In the genomic region with DNA sequence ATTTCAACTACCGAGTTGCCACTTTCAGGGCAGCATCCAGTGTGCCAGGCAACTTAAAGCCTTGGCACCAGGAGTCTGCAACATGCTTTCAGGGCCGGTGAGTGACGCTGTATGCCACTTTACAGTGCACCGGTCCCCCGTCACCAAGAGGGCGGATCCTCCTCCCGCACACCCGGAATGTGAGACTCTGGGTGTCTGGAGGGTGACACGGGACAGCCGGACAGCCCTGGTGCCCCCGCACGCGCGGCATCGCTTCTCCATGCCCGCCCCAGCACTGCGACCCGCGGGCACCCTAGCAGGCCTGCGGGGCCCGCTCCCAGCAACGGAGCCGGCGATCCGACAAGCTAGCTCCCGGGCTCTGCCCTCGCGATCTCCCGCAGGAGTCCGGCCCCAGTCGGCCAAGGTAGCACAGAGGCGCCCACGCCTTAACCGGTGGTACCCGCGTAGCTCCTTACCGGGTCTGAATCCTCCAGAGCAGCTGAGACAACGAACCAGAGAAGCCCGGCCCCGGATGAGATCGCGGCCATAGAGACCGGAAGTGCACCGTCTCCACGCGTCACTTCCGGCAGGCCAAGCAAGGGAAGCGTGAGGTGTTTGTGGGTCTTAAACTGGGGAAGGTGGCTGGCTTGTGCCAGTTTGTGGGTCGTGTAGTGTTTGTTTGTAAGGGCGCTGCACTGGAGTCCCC, we compare ENCODE assay signal across 8 mouse cellular contexts. TPM values are rescaled to one million over a fixed set of nuclear protein-coding genes. Genes with fewer than 3 reads are reported as not detected.
DNase-seq lines count a peak whose midpoint lies in the region; ATAC-seq and TF ChIP-seq lines count a peak whose summit lies in the region.

Zcchc9 (minus strand) TSS at position 551 of the 685 bp plus-strand sequence.

- ATAC-seq in activated CD4-positive, CD25-positive, alpha-beta regulatory T cell, adult 4 months: peak; percentile 95
- ATAC-seq in megakaryocyte progenitor cell, adult 5-6 weeks (replicated peaks; ENCODE audit: poor library complexity): peak; percentile 93

- peak; percentile 87 for DNase-seq in gastrocnemius, postnatal 10 days
- peak; percentile 96 for DNase-seq in induced T-regulatory cell, adult 2 months (ENCODE audit: low read depth)
- peak; percentile 74 to 91 for DNase-seq in left cerebral cortex, adult 9 months (ENCODE audit: low spot score in 2 of 2)
- DNase-seq in right cerebral cortex, postnatal 14 days: peak; percentile 87
- peak; percentile 84 to 89 for DNase-seq in urinary bladder, postnatal 36 days (ENCODE audit: low spot score in 2 of 2)

- no peaks in the 10 kb centered on the region for H3K4me1 ChIP-seq in cortical plate, adult 2 months (ENCODE audit: control insufficient read depth, insufficient read depth, low read length)

- peak within 1 kb of the TSS; percentile 74 for H3K27ac ChIP-seq in cortical plate, adult 2 months (ENCODE audit: insufficient read depth, low read length)

- 0 out of 2 replicates have a peak, but pooled peaks have one; percentile 23 for TF ChIP-seq CTCF in cortical plate, adult 2 months (IDR thresholded peaks at IDR 0.05; ENCODE audit: extremely low read depth, insufficient read depth, low read length)

- TF ChIP-seq POLR2A in cortical plate, adult 2 months (IDR thresholded peaks at IDR 0.05; ENCODE audit: extremely low read depth, insufficient read depth, low read length): peak; percentile 98

- peak within 1 kb of the TSS; percentile 43 for H3K4me3 ChIP-seq in cortical plate, adult 2 months (ENCODE audit: insufficient read depth, low read length)

RNA-seq across cellular contexts. Expression of gene Zcchc9, which starts in this region (rescaled TPM):
- polyA plus RNA-seq in activated CD4-positive, CD25-positive, alpha-beta regulatory T cell, adult 4 months (2017; shearing (Covaris generic)): 10 to 100 TPM; 46.0 to 46.9 TPM
- polyA plus RNA-seq in cortical plate, adult 2 months (2012; rRNA removed): 14.5 and 16.2 TPM in 2 replicates
- 10 to 100 TPM; 13.9 to 17.0 TPM for total RNA-seq in gastrocnemius, postnatal 10 days (2021)
- total RNA-seq in megakaryocyte progenitor cell, adult 5-6 weeks (2015): 40.9 and 46.5 TPM in 2 replicates
- 39.6 and 43.9 TPM in 2 replicates for total RNA-seq in megakaryocyte progenitor cell, adult 5-6 weeks (2017)

Comparison
In these comparisons a context has a peak if more than half of its experiments do, and no peak if none do; other contexts are left out.
1. Peak in every context shown above with its lines: DNase-seq, ATAC-seq, H3K4me3 ChIP-seq and H3K27ac ChIP-seq.